Mouse (Mus musculus): Measurements from ENCODE around the gene Flywch2.
A peak's percentile ranks its signal among the peaks of the same experiment; 100 is the strongest.

Flywch2 gene

GRCm38 (mm10) chr17:23785561-23786471, at the start of gene Flywch2:
Flywch2 (minus strand) TSS chr17:23786081.
- peak; percentile 46 to 73 for DNase-seq (ENCODE audit: low read depth in 2 of 2, low spot score in 2 of 2)

- DNase-seq (ENCODE audit: low read depth in 2 of 2, low spot score in 2 of 2), result no peak
These were observed 45.3 kb upstream of the Flywch2 start for GRCm38 (mm10) chr17:23831201-23831600.

- DNase-seq (ENCODE audit: low read depth in 2 of 2, low spot score in 2 of 2), result peak; percentile 78 to 81
These were observed 43.3 kb upstream of the Flywch2 start, which contains the start of gene Elob for GRCm38 (mm10) chr17:23829064-23829619. Elob (minus strand) TSS chr17:23829136.

GRCm38 (mm10) chr17:23828271-23829001, 42.6 kb upstream of the Flywch2 start:
- DNase-seq (ENCODE audit: low read depth in 2 of 2, low spot score in 2 of 2), result peak; percentile 51 to 52

- DNase-seq (ENCODE audit: low read depth in 2 of 2, low spot score in 2 of 2), result no peak
These were observed 39.7 kb upstream of the Flywch2 start for GRCm38 (mm10) chr17:23825591-23825990.

- DNase-seq (ENCODE audit: low read depth in 2 of 2, low spot score in 2 of 2), result no peak
These were observed 37.7 kb upstream of the Flywch2 start for GRCm38 (mm10) chr17:23823614-23824013.

- no peak for DNase-seq (ENCODE audit: low read depth in 2 of 2, low spot score in 2 of 2)
These were observed 37.1 kb upstream of the Flywch2 start for GRCm38 (mm10) chr17:23823018-23823417.

GRCm38 (mm10) chr17:23822094-23822493, 36.2 kb upstream of the Flywch2 start:
- DNase-seq (ENCODE audit: low read depth in 2 of 2, low spot score in 2 of 2), result no peak

GRCm38 (mm10) chr17:23820731-23821130, 34.9 kb upstream of the Flywch2 start:
- no peak for DNase-seq (ENCODE audit: low read depth in 2 of 2, low spot score in 2 of 2)

- DNase-seq (ENCODE audit: low read depth in 2 of 2, low spot score in 2 of 2), result no peak
These were observed 33.4 kb upstream of the Flywch2 start for GRCm38 (mm10) chr17:23819235-23819634.

- DNase-seq (ENCODE audit: low read depth in 2 of 2, low spot score in 2 of 2), result no peak
These were observed 32.7 kb upstream of the Flywch2 start for GRCm38 (mm10) chr17:23818579-23818978.

GRCm38 (mm10) chr17:23815641-23816040, 29.8 kb upstream of the Flywch2 start:
- no peak for DNase-seq (ENCODE audit: low read depth in 2 of 2, low spot score in 2 of 2)

- DNase-seq (ENCODE audit: low read depth in 2 of 2, low spot score in 2 of 2), result no peak
These were observed 22.0 kb upstream of the Flywch2 start for GRCm38 (mm10) chr17:23807918-23808317.

GRCm38 (mm10) chr17:23806867-23807266, 21.0 kb upstream of the Flywch2 start:
- DNase-seq (ENCODE audit: low read depth in 2 of 2, low spot score in 2 of 2), result no peak

GRCm38 (mm10) chr17:23804426-23805085, 18.7 kb upstream of the Flywch2 start:
- DNase-seq (ENCODE audit: low read depth in 2 of 2, low spot score in 2 of 2), result no peak

GRCm38 (mm10) chr17:23803366-23804041, 17.6 kb upstream of the Flywch2 start:
- DNase-seq (ENCODE audit: low read depth in 2 of 2, low spot score in 2 of 2), result peak in 1 of 2 experiments; percentile 38

GRCm38 (mm10) chr17:23802746-23803365, 17.0 kb upstream of the Flywch2 start:
- DNase-seq (ENCODE audit: low read depth in 2 of 2, low spot score in 2 of 2), result peak; percentile 94 to 95

GRCm38 (mm10) chr17:23801627-23802026, 15.7 kb upstream of the Flywch2 start:
- DNase-seq (ENCODE audit: low read depth in 2 of 2, low spot score in 2 of 2), result no peak

GRCm38 (mm10) chr17:23797316-23797715, 11.4 kb upstream of the Flywch2 start:
- no peak for DNase-seq (ENCODE audit: low read depth in 2 of 2, low spot score in 2 of 2)

GRCm38 (mm10) chr17:23795323-23795722, 9.4 kb upstream of the Flywch2 start:
- DNase-seq (ENCODE audit: low read depth in 2 of 2, low spot score in 2 of 2), result no peak
